23 mouse cellular contexts compared by ENCODE assay signal in the genomic region with DNA sequence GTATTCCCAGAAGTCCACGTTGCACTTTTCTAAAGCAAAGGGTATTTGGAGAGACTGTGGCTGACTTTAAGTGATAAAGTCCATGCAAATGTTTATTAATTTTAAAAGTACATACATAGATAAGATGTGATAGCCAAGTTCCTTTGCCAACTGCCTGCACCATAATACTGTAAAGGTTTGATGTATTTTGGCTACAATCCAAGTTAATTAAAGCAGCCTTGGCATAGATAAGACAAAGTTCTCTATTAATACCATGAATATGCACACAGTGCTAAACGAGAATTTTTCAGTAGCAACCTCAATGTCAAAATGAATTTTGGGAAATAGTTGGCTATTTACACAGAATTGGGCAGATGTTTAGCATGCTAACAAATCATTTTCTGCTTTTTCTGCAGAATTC.
DNase-seq lines count a peak whose midpoint lies in the region; ATAC-seq and TF ChIP-seq lines count a peak whose summit lies in the region.
"Had no signal": no experiment of that assay in that cellular context is flagged by ENCODE, and none has a peak within 500 bp of the region (broad histone marks: within the 10 kb centered on the region; RNA-seq: fewer than 3 reads in every experiment).

No protein-coding gene starts in this region.

- no peak overlapping the region for H3K4me2 ChIP-seq in forebrain, embryonic 16.5 days (ENCODE audit: low read length)
- H3K4me2 ChIP-seq in forebrain, embryonic 12.5 days, result no peak overlapping the region
- no peak overlapping the region for H3K4me2 ChIP-seq in midbrain, embryonic 14.5 days (ENCODE audit: low read length)
- H3K4me2 ChIP-seq in midbrain, embryonic 16.5 days (ENCODE audit: low read length), result no peak overlapping the region
- H3K4me2 ChIP-seq: embryonic facial prominence, embryonic 12.5 days; forebrain, embryonic 13.5 days had no signal

- 0 out of 2 replicates have a peak, but pooled peaks have one; percentile 35 for ATAC-seq in forebrain, embryonic 16.5 days
- ATAC-seq in forebrain, embryonic 12.5 days (ENCODE audit: low FRiP score), result no peak
- ATAC-seq in midbrain, embryonic 14.5 days (ENCODE audit: low FRiP score, low TSS enrichment), result no peak
- no peak for ATAC-seq in midbrain, embryonic 16.5 days
- ATAC-seq: activated CD4-positive, CD25-positive, alpha-beta regulatory T cell, adult 4 months; forebrain, embryonic 13.5 days; forebrain, postnatal 0 days; Patski had no signal

- H3K27me3 ChIP-seq in forebrain, embryonic 16.5 days (replicated peaks; ENCODE audit: control insufficient read depth, insufficient read depth, low read length), result no peaks in the 10 kb centered on the region
- no peaks in the 10 kb centered on the region for H3K27me3 ChIP-seq in forebrain, embryonic 12.5 days
- no peaks in the 10 kb centered on the region for H3K27me3 ChIP-seq in midbrain, embryonic 14.5 days (ENCODE audit: control insufficient read depth, insufficient read depth, low read length)
- H3K27me3 ChIP-seq in midbrain, embryonic 16.5 days (ENCODE audit: control insufficient read depth, insufficient read depth, low read depth, low read length), result no peaks in the 10 kb centered on the region
- H3K27me3 ChIP-seq: embryonic facial prominence, embryonic 12.5 days; forebrain, embryonic 13.5 days had no signal

- no peak overlapping the region for H3K9ac ChIP-seq in forebrain, embryonic 16.5 days (replicated peaks; ENCODE audit: low read depth, low read length)
- no peak overlapping the region for H3K9ac ChIP-seq in forebrain, embryonic 12.5 days
- H3K9ac ChIP-seq in midbrain, embryonic 14.5 days (replicated peaks; ENCODE audit: low read length), result no peak overlapping the region
- no peak overlapping the region for H3K9ac ChIP-seq in midbrain, embryonic 16.5 days (ENCODE audit: low read depth, low read length)
- H3K9ac ChIP-seq: embryonic facial prominence, embryonic 12.5 days; forebrain, embryonic 13.5 days; forebrain, postnatal 0 days had no signal

- no peak for TF ChIP-seq POLR2A in brain, embryonic 14.5 days (IDR thresholded peaks at IDR 0.05; ENCODE audit: borderline replicate concordance, extremely low read depth, insufficient read depth, insufficient read length, poor library complexity, severe bottlenecking)

- TF ChIP-seq CTCF in brain, embryonic 14.5 days (IDR thresholded peaks at IDR 0.05; ENCODE audit: borderline replicate concordance, extremely low read depth, insufficient read depth, insufficient read length), result no peak

- H3K9me3 ChIP-seq in forebrain, embryonic 16.5 days (ENCODE audit: control insufficient read depth, low read length), result no peaks in the 10 kb centered on the region
- no peaks in the 10 kb centered on the region for H3K9me3 ChIP-seq in forebrain, embryonic 12.5 days
- H3K9me3 ChIP-seq in midbrain, embryonic 14.5 days (ENCODE audit: control insufficient read depth, low read length), result no peaks in the 10 kb centered on the region
- H3K9me3 ChIP-seq in midbrain, embryonic 16.5 days (replicated peaks; ENCODE audit: control insufficient read depth, low read length, poor library complexity, severe bottlenecking), result no peaks in the 10 kb centered on the region
- H3K9me3 ChIP-seq: embryonic facial prominence, embryonic 10.5 days; embryonic facial prominence, embryonic 12.5 days; forebrain, embryonic 13.5 days had no signal

- no peak overlapping the region for H3K4me3 ChIP-seq in forebrain, embryonic 16.5 days (replicated peaks; ENCODE audit: low read length)
- no peak overlapping the region for H3K4me3 ChIP-seq in forebrain, embryonic 12.5 days (replicated peaks)
- no peak overlapping the region for H3K4me3 ChIP-seq in midbrain, embryonic 14.5 days (replicated peaks; ENCODE audit: low read depth, low read length)
- no peak overlapping the region for H3K4me3 ChIP-seq in midbrain, embryonic 16.5 days (ENCODE audit: low read depth, low read length)
- H3K4me3 ChIP-seq: embryonic facial prominence, embryonic 10.5 days; embryonic facial prominence, embryonic 12.5 days; forebrain, embryonic 13.5 days had no signal

- no peak overlapping the region for H3K27ac ChIP-seq in forebrain, embryonic 16.5 days (ENCODE audit: low read length)
- H3K27ac ChIP-seq in forebrain, embryonic 12.5 days, result no peak overlapping the region
- H3K27ac ChIP-seq in midbrain, embryonic 14.5 days (replicated peaks; ENCODE audit: low read depth, low read length), result no peak overlapping the region
- no peak overlapping the region for H3K27ac ChIP-seq in midbrain, embryonic 16.5 days (ENCODE audit: low read length)
- H3K27ac ChIP-seq: embryonic facial prominence, embryonic 10.5 days; embryonic facial prominence, embryonic 12.5 days; forebrain, embryonic 13.5 days had no signal

- H3K4me1 ChIP-seq in forebrain, embryonic 16.5 days (replicated peaks; ENCODE audit: control insufficient read depth, insufficient read depth, low read length), result 0 out of 2 replicates have a peak, but pooled peaks cover 2% of the 10 kb centered on the region
- no peaks in the 10 kb centered on the region for H3K4me1 ChIP-seq in forebrain, embryonic 12.5 days
- no peaks in the 10 kb centered on the region for H3K4me1 ChIP-seq in midbrain, embryonic 14.5 days (ENCODE audit: control insufficient read depth, insufficient read depth, low read length)
- H3K4me1 ChIP-seq in midbrain, embryonic 16.5 days (ENCODE audit: control insufficient read depth, insufficient read depth, low read length), result no peaks in the 10 kb centered on the region
- H3K4me1 ChIP-seq: embryonic facial prominence, embryonic 10.5 days; embryonic facial prominence, embryonic 12.5 days; forebrain, embryonic 13.5 days had no signal

- no peaks in the 10 kb centered on the region for H3K36me3 ChIP-seq in forebrain, embryonic 16.5 days (ENCODE audit: control insufficient read depth, insufficient read depth)
- H3K36me3 ChIP-seq in forebrain, embryonic 12.5 days (replicated peaks), result no peaks in the 10 kb centered on the region
- no peaks in the 10 kb centered on the region for H3K36me3 ChIP-seq in midbrain, embryonic 14.5 days (ENCODE audit: control insufficient read depth, insufficient read depth, low read length)
- no peaks in the 10 kb centered on the region for H3K36me3 ChIP-seq in midbrain, embryonic 16.5 days (ENCODE audit: control insufficient read depth, insufficient read depth, low read length)
- H3K36me3 ChIP-seq: embryonic facial prominence, embryonic 10.5 days; embryonic facial prominence, embryonic 12.5 days had no signal

- peak; percentile 12 for DNase-seq in midbrain, embryonic 14.5 days
- DNase-seq in retina, postnatal 1 day, result peak; percentile 4
- DNase-seq in retina, embryonic 14.5 days (ENCODE audit: low spot score), result no peak
- DNase-seq in brain, embryonic 14.5 days (ENCODE audit: low read depth), result peak; percentile 67
- no peak for DNase-seq in cerebellum, postnatal 4 days (ENCODE audit: low spot score in 2 of 2)
- DNase-seq: adrenal gland, adult 8-10 months; adrenal gland, postnatal 14 days; adrenal gland, postnatal 36 days; cerebellum, adult 11 months; cerebellum, adult 18-20 months; cerebellum, adult 8-10 months; cerebellum, adult 9-11 months; cerebellum, postnatal 14 days; cerebellum, postnatal 36 days; forebrain, postnatal 0 days had no signal

- 31% methylated on average over 2 of the region's 2 CpGs for WGBS in forebrain, embryonic 16.5 days
- WGBS in forebrain, embryonic 12.5 days, result 61% methylated on average over 2 of the region's 2 CpGs
- WGBS in midbrain, embryonic 14.5 days, result 54% methylated on average over 2 of the region's 2 CpGs
- WGBS in midbrain, embryonic 16.5 days, result 56% methylated on average over 2 of the region's 2 CpGs

Comparison
In these comparisons a context has a peak if more than half of its experiments do, and no peak if none do; other contexts are left out.
1. DNase-seq: peak in midbrain, embryonic 14.5 days (single experiment), retina, postnatal 1 day (single experiment) and brain, embryonic 14.5 days (single experiment); none in retina, embryonic 14.5 days (single experiment) and cerebellum, postnatal 4 days (0 of 2).